Mouse (Mus musculus): Measurements from ENCODE around the gene Olfr1241.

Gene Olfr1241

DNA sequence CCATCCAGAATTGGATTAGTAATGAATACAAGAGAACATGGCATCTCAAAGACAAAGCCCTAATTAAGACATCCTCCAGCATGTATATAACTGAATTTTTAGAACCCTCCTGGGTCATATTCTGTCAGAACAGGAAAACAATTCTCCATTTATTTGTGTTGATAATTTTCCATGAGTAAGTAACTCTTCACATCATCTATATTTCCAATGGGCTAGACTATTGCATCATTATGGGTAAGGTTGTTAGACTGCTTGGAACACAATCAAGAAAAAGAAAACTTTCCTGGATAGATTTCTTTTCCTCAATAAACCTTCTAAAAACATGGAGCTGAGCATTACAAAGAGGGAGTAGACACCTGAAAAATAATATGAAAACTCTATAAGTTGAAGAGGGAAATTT, at the start of gene Olfr1241:
Gene Olfr1241 (minus strand): TSS at position 101 of the 400 bp plus-strand sequence.
- DNase-seq (ENCODE audit: low spot score): no peak

GRCm38 (mm10) chr2:89531387-89531786, 44.5 kb upstream of the Olfr1241 start, which contains the start of gene Olfr1243:
Olfr1243 (minus strand) TSS chr2:89531487.
- no peak for DNase-seq (ENCODE audit: low spot score)

DNA sequence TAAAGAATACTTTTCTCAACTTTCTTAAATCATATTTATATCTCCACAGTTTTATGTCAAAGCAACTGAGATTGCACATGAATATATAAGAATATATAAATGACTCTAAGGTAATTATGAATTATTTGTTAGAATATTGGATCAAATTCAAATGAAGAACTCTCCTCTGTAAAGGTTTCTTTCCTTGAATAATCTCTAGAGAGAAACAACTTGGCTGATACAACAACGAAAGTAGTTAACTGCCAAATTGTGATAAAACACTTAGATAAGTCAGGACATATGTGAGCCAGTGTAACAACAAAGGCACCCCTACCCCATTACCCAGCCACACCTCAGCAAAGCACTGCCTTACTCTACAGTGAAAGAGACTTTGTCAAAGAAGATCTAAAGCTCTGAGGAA, 11.3 kb upstream of the Olfr1241 start, which contains the start of gene Olfr1242:
Gene Olfr1242 (minus strand): TSS at position 101 of the 400 bp plus-strand sequence.
- DNase-seq (ENCODE audit: low spot score): no peak

DNA sequence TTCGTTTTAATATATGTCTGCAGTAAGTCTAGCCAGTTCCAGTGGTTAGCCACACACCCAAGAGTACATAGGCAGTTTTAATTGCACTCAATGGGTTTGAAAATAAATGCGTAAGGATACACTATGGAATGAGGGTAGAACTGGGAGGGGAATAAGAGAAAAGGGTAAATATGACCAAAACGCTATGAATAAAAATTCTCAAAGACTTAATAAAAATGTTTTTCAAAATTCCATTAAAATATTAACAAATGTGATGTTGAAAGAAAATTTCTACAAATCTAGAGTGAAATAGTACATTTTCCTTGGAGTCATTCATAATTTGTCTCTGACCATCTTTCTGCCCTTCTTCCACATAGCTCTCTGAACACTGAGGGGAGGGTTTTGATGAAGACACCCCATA, 44.0 kb downstream of the Olfr1241 start, which contains the start of gene Olfr1240:
Gene Olfr1240 (minus strand): TSS at position 101 of the 400 bp plus-strand sequence.
- no peak for DNase-seq (ENCODE audit: low spot score)

Measured in c-Kit-positive CD71-positive TER-119-positive erythroid progenitor cells, embryonic 14.5 days (primary cell).